Comparison of ENCODE assay signal across 8 mouse cellular contexts in genomic region chr7:18840386-18841173, GRCm38 (mm10). TPM values are rescaled to one million over a fixed set of nuclear protein-coding genes. Genes with fewer than 3 reads are reported as not detected.
DNase-seq lines count a peak whose midpoint lies in the region; ATAC-seq and TF ChIP-seq lines count a peak whose summit lies in the region.

No protein-coding gene starts in this region.

- peaks cover 58% of the 10 kb centered on the region for H3K27me3 ChIP-seq in CH12.LX (replicated peaks)
- H3K27me3 ChIP-seq in heart, embryonic 15.5 days: no peaks in the 10 kb centered on the region
- H3K27me3 ChIP-seq in kidney, postnatal 0 days (ENCODE audit: insufficient read depth, low read length): no peaks in the 10 kb centered on the region
- H3K27me3 ChIP-seq in neural tube, embryonic 13.5 days: no peaks in the 10 kb centered on the region

- no peaks in the 10 kb centered on the region for H3K79me2 ChIP-seq in CH12.LX (replicated peaks; ENCODE audit: control insufficient read depth, extremely low read depth, insufficient read depth, poor library complexity, severe bottlenecking)

- no peak for TF ChIP-seq EP300 in CH12.LX (IDR thresholded peaks at IDR 0.05; ENCODE audit: low read length)

- TF ChIP-seq RAD21 in CH12.LX (IDR thresholded peaks at IDR 0.05; ENCODE audit: low read depth, low read length): no peak

- no peak for DNase-seq in CH12.LX (ENCODE audit: extremely low read depth)
- peak; percentile 47 to 60 for DNase-seq in adrenal gland, postnatal 36 days
- peak; percentile 95 for DNase-seq in kidney, postnatal 0 days (ENCODE audit: low spot score)
- peak; percentile 64 for DNase-seq in lung, adult 2 months
- DNase-seq in thymus, postnatal 4 days: peak; percentile 40

- no peaks in the 10 kb centered on the region for H3K9me3 ChIP-seq in CH12.LX (replicated peaks; ENCODE audit: low read length)
- no peaks in the 10 kb centered on the region for H3K9me3 ChIP-seq in heart, embryonic 15.5 days (replicated peaks)
- no peaks in the 10 kb centered on the region for H3K9me3 ChIP-seq in kidney, postnatal 0 days (replicated peaks; ENCODE audit: low read length)
- no peaks in the 10 kb centered on the region for H3K9me3 ChIP-seq in neural tube, embryonic 13.5 days

- H3K4me1 ChIP-seq in CH12.LX (ENCODE audit: control insufficient read depth in 1 of 2, insufficient read depth in 2 of 2): no peaks in the 10 kb centered on the region
- H3K4me1 ChIP-seq in embryonic fibroblast, embryonic 13.5 days (ENCODE audit: control insufficient read depth, insufficient read depth, low read length): no peaks in the 10 kb centered on the region
- H3K4me1 ChIP-seq in heart, embryonic 15.5 days (replicated peaks): peaks cover 4% of the 10 kb centered on the region
- H3K4me1 ChIP-seq in kidney, postnatal 0 days (replicated peaks; ENCODE audit: insufficient read depth, low read length): no peaks in the 10 kb centered on the region
- H3K4me1 ChIP-seq in lung, adult 2 months (ENCODE audit: control insufficient read depth, insufficient read depth, low read length): peaks cover 5% of the 10 kb centered on the region
- H3K4me1 ChIP-seq in neural tube, embryonic 13.5 days (replicated peaks): peaks cover 6% of the 10 kb centered on the region

- H3K36me3 ChIP-seq in CH12.LX (replicated peaks in 1 of 2; ENCODE audit: control insufficient read depth in 1 of 2, insufficient read depth in 1 of 2, low read length in 1 of 2): no peaks in the 10 kb centered on the region
- no peaks in the 10 kb centered on the region for H3K36me3 ChIP-seq in heart, embryonic 15.5 days
- H3K36me3 ChIP-seq in kidney, postnatal 0 days (ENCODE audit: insufficient read depth, low read length): no peaks in the 10 kb centered on the region
- H3K36me3 ChIP-seq in neural tube, embryonic 13.5 days: no peaks in the 10 kb centered on the region

- TF ChIP-seq CTCF in CH12.LX (conservative IDR thresholded peaks at IDR 0.05 in 1 of 2, IDR thresholded peaks at IDR 0.05 in 1 of 2; ENCODE audit: low read depth in 2 of 2, low read length in 2 of 2): no peak
- no peak for TF ChIP-seq CTCF in embryonic fibroblast, embryonic 13.5 days (IDR thresholded peaks at IDR 0.05; ENCODE audit: borderline replicate concordance, insufficient read depth, low read length)
- TF ChIP-seq CTCF in kidney, postnatal 0 days (IDR thresholded peaks at IDR 0.05; ENCODE audit: low read depth): no peak
- TF ChIP-seq CTCF in lung, adult 2 months (IDR thresholded peaks at IDR 0.05; ENCODE audit: insufficient read depth, low read length): no peak

- 4% methylated on average over 14 of the region's 17 CpGs for WGBS in heart, embryonic 15.5 days
- 5% methylated on average over 14 of the region's 17 CpGs for WGBS in kidney, postnatal 0 days
- 2% methylated on average over 14 of the region's 17 CpGs for WGBS in lung, adult 2 months
- 4% methylated on average over 16 of the region's 17 CpGs for WGBS in neural tube, embryonic 13.5 days

- peak overlapping the region in 2 of 3 experiments; percentile 15 to 37 for H3K4me3 ChIP-seq in CH12.LX (replicated peaks in 1 of 3; ENCODE audit: low read depth in 2 of 3, low read length in 2 of 3, poor library complexity in 1 of 3)
- H3K4me3 ChIP-seq in embryonic fibroblast, embryonic 13.5 days (ENCODE audit: insufficient read depth, low read length): peak overlapping the region; percentile 42
- H3K4me3 ChIP-seq in heart, embryonic 15.5 days: peak overlapping the region; percentile 45
- H3K4me3 ChIP-seq in kidney, postnatal 0 days (replicated peaks; ENCODE audit: low read depth, low read length): peak overlapping the region; percentile 37
- H3K4me3 ChIP-seq in lung, adult 2 months (replicated peaks; ENCODE audit: extremely low read depth, low read depth, low read length): peak overlapping the region; percentile 98
- H3K4me3 ChIP-seq in neural tube, embryonic 13.5 days: peak overlapping the region; percentile 36

- dilution Hi-C loops in CH12.LX (cut with MboI; ENCODE audit: extremely low pct_ligation_motif_present, extremely low pct_unique_long_range_greater_than_20kb, low sequenced_read_pairs): no loop called here

- peak overlapping the region; percentile 67 for H3K4me2 ChIP-seq in CH12.LX (ENCODE audit: insufficient read depth, low read depth, poor library complexity, severe bottlenecking)
- H3K4me2 ChIP-seq in heart, embryonic 15.5 days: peak overlapping the region; percentile 61
- H3K4me2 ChIP-seq in kidney, postnatal 0 days (ENCODE audit: low read length): peak overlapping the region; percentile 66
- peak overlapping the region; percentile 62 for H3K4me2 ChIP-seq in neural tube, embryonic 13.5 days

- TF ChIP-seq POLR2A in CH12.LX (IDR thresholded peaks at IDR 0.05; ENCODE audit: low read depth, low read length): no peak
- peak; percentile 75 for TF ChIP-seq POLR2A in embryonic fibroblast, embryonic 13.5 days (IDR thresholded peaks at IDR 0.05; ENCODE audit: low read depth, low read length)
- TF ChIP-seq POLR2A in lung, adult 2 months (IDR thresholded peaks at IDR 0.05; ENCODE audit: borderline replicate concordance, extremely low read depth, low read depth, low read length): peak; percentile 94

- ATAC-seq in heart, embryonic 15.5 days (replicated peaks; ENCODE audit: insufficient number of reproducible peaks, insufficient read depth, low FRiP score, low read depth): peak; percentile 77
- ATAC-seq in kidney, postnatal 0 days (replicated peaks; ENCODE audit: low FRiP score, low read depth): peak; percentile 91
- peak; percentile 75 for ATAC-seq in neural tube, embryonic 13.5 days (ENCODE audit: low read depth)

- H3K9ac ChIP-seq in CH12.LX (ENCODE audit: insufficient read depth, low read depth): no peak overlapping the region
- peak overlapping the region; percentile 47 for H3K9ac ChIP-seq in heart, embryonic 15.5 days
- H3K9ac ChIP-seq in kidney, postnatal 0 days (ENCODE audit: low read depth, low read length): peak overlapping the region; percentile 65
- peak overlapping the region; percentile 57 for H3K9ac ChIP-seq in neural tube, embryonic 13.5 days

- H3K27ac ChIP-seq in CH12.LX (ENCODE audit: insufficient read depth, low read depth): no peak overlapping the region
- H3K27ac ChIP-seq in embryonic fibroblast, embryonic 13.5 days (ENCODE audit: insufficient read depth, low read length): peak overlapping the region; percentile 76
- peak overlapping the region; percentile 76 for H3K27ac ChIP-seq in heart, embryonic 15.5 days
- H3K27ac ChIP-seq in kidney, postnatal 0 days: peak overlapping the region; percentile 95
- peak overlapping the region; percentile 54 for H3K27ac ChIP-seq in neural tube, embryonic 13.5 days (replicated peaks)

- in situ Hi-C loops in CH12.LX (cut with MboI; ENCODE audit: low pct_ligation_motif_present, low pct_unique_long_range_greater_than_20kb, low sequenced_read_pairs): no loop called here

TF ChIP-seq in CH12.LX, 34 proteins besides CTCF, POLR2A, EP300 and RAD21 (continues in another document):
- TF ChIP-seq CHD1 (IDR thresholded peaks at IDR 0.05; ENCODE audit: low read depth, low read length) (no peak), POLR2AphosphoS2 (IDR thresholded peaks at IDR 0.05; ENCODE audit: low read depth, low read length) (no peak)

RNA-seq across cellular contexts. Expression of gene Mill2, which starts 0.8 kb away (rescaled TPM):
- total RNA-seq in CH12.LX (2012; rRNA removed): not detected in 2 replicates
- total RNA-seq in CH12.LX (2014; rRNA removed): not detected in 2 replicates
- not detected in 2 replicates for polyA plus RNA-seq in CH12.LX (2012; ENCODE audit: insufficient read length, low read depth)
- total RNA-seq in adrenal gland, postnatal 36 days (2021): 1 to 10 TPM; 5.4 to 7.2 TPM
- polyA plus RNA-seq in embryonic fibroblast, embryonic 13.5 days (2011; ENCODE audit: insufficient read length, low read depth, missing spikeins): 1.8 and 3.0 TPM in 2 replicates
- polyA plus RNA-seq in heart, embryonic 15.5 days (2015; fragmentation: Nextera tagmentation; extraction: Ambion mirVana): 0.54 and 0.56 TPM in 2 replicates
- 2.0 and 2.5 TPM in 2 replicates for polyA plus RNA-seq in kidney, postnatal 0 days (2015; fragmentation: Nextera tagmentation; extraction: Ambion mirVana)
- 17.1 and 27.9 TPM in 2 replicates for polyA plus RNA-seq in lung, adult 2 months (2012; rRNA removed)
- polyA plus RNA-seq in neural tube, embryonic 13.5 days (2015; fragmentation: Nextera tagmentation; extraction: Ambion mirVana): 0.17 and 0.59 TPM in 2 replicates

RNA-seq across cellular contexts. Expression of gene Psg17, which starts 19.2 kb away (rescaled TPM):
- total RNA-seq in CH12.LX (2012; rRNA removed) (not detected in 2 replicates), CH12.LX (2014; rRNA removed) (not detected in 2 replicates)
- not detected in 2 replicates for polyA plus RNA-seq in CH12.LX (2012; ENCODE audit: insufficient read length, low read depth)
- total RNA-seq in adrenal gland, postnatal 36 days (2021): not detected
- not detected in 2 replicates for polyA plus RNA-seq in embryonic fibroblast, embryonic 13.5 days (2011; ENCODE audit: insufficient read length, low read depth, missing spikeins)
- not detected in 2 replicates for polyA plus RNA-seq in heart, embryonic 15.5 days (2015; fragmentation: Nextera tagmentation; extraction: Ambion mirVana)
- polyA plus RNA-seq in kidney, postnatal 0 days (2015; fragmentation: Nextera tagmentation; extraction: Ambion mirVana): 0.13 TPM in 1 of 2 replicates, not detected in the other
- 0.27 and 1.1 TPM in 2 replicates for polyA plus RNA-seq in lung, adult 2 months (2012; rRNA removed)
- polyA plus RNA-seq in neural tube, embryonic 13.5 days (2015; fragmentation: Nextera tagmentation; extraction: Ambion mirVana): not detected in 2 replicates

RNA-seq across cellular contexts. Expression of gene Pglyrp1, which starts 30.6 kb away (rescaled TPM):
- total RNA-seq in CH12.LX (2012; rRNA removed): 0.25 and 0.51 TPM in 2 replicates
- 0.45 TPM in 1 of 2 replicates, not detected in the other for total RNA-seq in CH12.LX (2014; rRNA removed)
- 3.8 and 4.7 TPM in 2 replicates for polyA plus RNA-seq in CH12.LX (2012; ENCODE audit: insufficient read length, low read depth)
- total RNA-seq in adrenal gland, postnatal 36 days (2021): 1 to 10 TPM in 1 of 2 experiments, under 1 TPM in 1; 0.56 to 1.3 TPM
- not detected in 2 replicates for polyA plus RNA-seq in embryonic fibroblast, embryonic 13.5 days (2011; ENCODE audit: insufficient read length, low read depth, missing spikeins)
- polyA plus RNA-seq in heart, embryonic 15.5 days (2015; fragmentation: Nextera tagmentation; extraction: Ambion mirVana): 1.6 and 3.0 TPM in 2 replicates
- 2.6 and 3.2 TPM in 2 replicates for polyA plus RNA-seq in kidney, postnatal 0 days (2015; fragmentation: Nextera tagmentation; extraction: Ambion mirVana)
- polyA plus RNA-seq in lung, adult 2 months (2012; rRNA removed): 46.7 and 112 TPM in 2 replicates
- polyA plus RNA-seq in neural tube, embryonic 13.5 days (2015; fragmentation: Nextera tagmentation; extraction: Ambion mirVana): 12.6 and 12.8 TPM in 2 replicates

RNA-seq across cellular contexts. Expression of gene Psg19, which starts 42.3 kb away (rescaled TPM):
- total RNA-seq in CH12.LX (2012; rRNA removed): not detected in 2 replicates
- total RNA-seq in CH12.LX (2014; rRNA removed): not detected in 2 replicates
- polyA plus RNA-seq in CH12.LX (2012; ENCODE audit: insufficient read length, low read depth): not detected in 2 replicates
- total RNA-seq in adrenal gland, postnatal 36 days (2021): not detected
- polyA plus RNA-seq in embryonic fibroblast, embryonic 13.5 days (2011; ENCODE audit: insufficient read length, low read depth, missing spikeins): not detected in 2 replicates
- not detected in 2 replicates for polyA plus RNA-seq in heart, embryonic 15.5 days (2015; fragmentation: Nextera tagmentation; extraction: Ambion mirVana)
- polyA plus RNA-seq in kidney, postnatal 0 days (2015; fragmentation: Nextera tagmentation; extraction: Ambion mirVana): not detected in 2 replicates
- 0.07 TPM in 1 of 2 replicates, not detected in the other for polyA plus RNA-seq in lung, adult 2 months (2012; rRNA removed)
- not detected in 2 replicates for polyA plus RNA-seq in neural tube, embryonic 13.5 days (2015; fragmentation: Nextera tagmentation; extraction: Ambion mirVana)

Comparison
In these comparisons a context has a peak if more than half of its experiments do, and no peak if none do; other contexts are left out.
1. H3K4me3 ChIP-seq: peak in every context shown above with its lines; median percentile 98 in lung, adult 2 months; 45 in heart, embryonic 15.5 days; 42 in embryonic fibroblast, embryonic 13.5 days; 37 in kidney, postnatal 0 days; 36 in neural tube, embryonic 13.5 days; 26 in CH12.LX.